Mouse (Mus musculus): ENCODE data around the gene Capn6. TPM values are rescaled to one million over a fixed set of nuclear protein-coding genes. Genes with fewer than 3 reads are reported as not detected.

Gene Capn6
- total and polyA plus RNA-seq, 3 experiments: 0.35 to 14.5 (median 2.2) TPM

DNA sequence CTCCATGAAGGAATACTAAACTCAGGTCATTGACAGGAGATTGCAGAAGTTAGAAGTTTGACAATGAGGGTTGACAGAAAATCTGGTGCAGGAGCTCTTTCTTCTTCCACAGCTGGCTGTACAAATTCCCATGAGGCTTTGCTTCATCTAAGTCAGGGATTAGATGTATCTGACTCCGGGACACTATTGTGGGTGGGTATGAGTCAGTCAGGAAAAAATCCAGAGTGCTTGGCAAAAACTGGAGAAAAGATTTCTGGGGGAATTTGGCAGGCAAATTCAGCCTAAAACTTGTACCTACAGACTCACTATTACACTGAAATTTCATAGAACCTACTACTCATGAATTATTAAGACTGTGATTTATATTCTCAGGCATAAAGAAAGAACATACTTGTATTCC is 11.3 kb downstream of the Capn6 start:
- Histone ChIP-seq H3K4me1 (ENCODE audit: insufficient read depth, low read depth, low read length) (no peaks in the 10 kb centered on the region), H3K36me3 (replicated peaks) (no peaks in the 10 kb centered on the region), H3K9me3 (replicated peaks) (no peaks in the 10 kb centered on the region), H3K4me3 (ENCODE audit: low read depth, low read length) (no peak overlapping the region), H3K27me3 (ENCODE audit: insufficient read depth, low read length) (no peaks in the 10 kb centered on the region)
- no peak for TF ChIP-seq TAL1 (conservative IDR thresholded peaks at IDR 0.05; ENCODE audit: low read depth, low read length)
- TF ChIP-seq GATA1 (IDR thresholded peaks at IDR 0.05; ENCODE audit: borderline replicate concordance, low read length): no peak
- TF ChIP-seq POLR2AphosphoS5 (IDR thresholded peaks at IDR 0.05; ENCODE audit: insufficient replicate concordance, low read depth, low read length): no peak
- no peak for TF ChIP-seq CTCF (IDR thresholded peaks at IDR 0.05; ENCODE audit: low read depth, low read length)
- TF ChIP-seq GATA2 (IDR thresholded peaks at IDR 0.05; ENCODE audit: borderline replicate concordance, low read depth, low read length): no peak
- ATAC-seq (ENCODE audit: extremely low read depth, insufficient number of reproducible peaks, low FRiP score, poor library complexity, severe bottlenecking) (no peak), DNase-seq (ENCODE audit: low spot score) (no peak)

DNA sequence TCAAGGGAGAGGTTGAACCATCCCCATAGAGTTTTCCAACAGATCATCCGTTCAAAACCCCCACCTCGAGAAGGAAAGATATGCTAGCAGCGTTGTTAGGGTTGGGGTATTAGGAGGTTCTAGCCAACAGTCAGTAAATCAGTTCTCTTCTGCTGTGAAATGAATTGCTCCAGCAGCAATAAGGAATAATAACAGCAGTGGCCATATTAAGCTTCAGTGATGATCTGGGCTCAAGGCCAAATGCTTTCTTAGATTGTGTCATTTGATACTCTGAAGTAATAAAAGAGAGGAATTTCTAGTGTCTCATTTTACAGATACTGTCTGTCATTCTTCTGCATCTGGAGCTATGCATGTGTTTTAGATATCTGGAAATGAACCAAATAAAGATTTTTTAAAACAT is 64.7 kb downstream of the Capn6 start:
- no peak for ATAC-seq (ENCODE audit: extremely low read depth, insufficient number of reproducible peaks, low FRiP score, poor library complexity, severe bottlenecking)
- TF ChIP-seq GATA1 (IDR thresholded peaks at IDR 0.05; ENCODE audit: borderline replicate concordance, low read length) (no peak), POLR2AphosphoS5 (IDR thresholded peaks at IDR 0.05; ENCODE audit: insufficient replicate concordance, low read depth, low read length) (no peak), CTCF (IDR thresholded peaks at IDR 0.05; ENCODE audit: low read depth, low read length) (no peak), GATA2 (IDR thresholded peaks at IDR 0.05; ENCODE audit: borderline replicate concordance, low read depth, low read length) (no peak)
- Histone ChIP-seq H3K4me1 (ENCODE audit: insufficient read depth, low read depth, low read length) (no peaks in the 10 kb centered on the region), H3K9me3 (replicated peaks) (no peaks in the 10 kb centered on the region), H3K4me3 (ENCODE audit: low read depth, low read length) (no peak overlapping the region), H3K27me3 (ENCODE audit: insufficient read depth, low read length) (no peaks in the 10 kb centered on the region), H3K36me3 (replicated peaks) (no peaks in the 10 kb centered on the region)
- DNase-seq (ENCODE audit: low spot score): no peak

Other genes with a start within 250 kb of the Capn6 start
- 2.2 and 2.3 TPM in 2 replicates for gene Dcx, start 105.9 kb upstream of the Capn6 start, total RNA-seq (2014; fragmentation: Nextera tagmentation)
- gene Dcx, start 105.9 kb upstream of the Capn6 start, total RNA-seq (2017): 0.16 and 0.29 TPM in 2 replicates
- gene Dcx, start 105.9 kb upstream of the Capn6 start, polyA plus RNA-seq (2012): 0.02 and 0.04 TPM in 2 replicates